Mouse (Mus musculus) forebrain, embryonic 16.5 days (tissue): Measurements from ENCODE around the gene Ylpm1. TPM values are rescaled to one million over a fixed set of nuclear protein-coding genes. Genes with fewer than 3 reads are reported as not detected.
A peak's percentile ranks its signal among the peaks of the same experiment; 100 is the strongest.

ENCODE experiments used
- ATAC-seq: fragments of 200-750 bp; cut with Nextera tagmentation; 2 replicates; pipeline ENCODE4 v1.8.0; 2017; ENCODE audit warnings: mild to moderate bottlenecking, moderate library complexity
- H3K27ac ChIP-seq: fragments of 300-500 bp; sonication (generic); 2 replicates; pipeline ENCODE4 v1.5.1; 2014; ENCODE audit warnings: low read length, control low read depth
- H3K27me3 ChIP-seq: fragments of 300-500 bp; sonication (generic); replicated peaks from 2 replicates; pipeline ENCODE4 v1.6.1; 2014; ENCODE audit warnings: low read length; ENCODE audit not compliant: control insufficient read depth, insufficient read depth
- H3K36me3 ChIP-seq: fragments of 300-500 bp; sonication (generic); 2 replicates; pipeline ENCODE4 v1.6.1; 2014; ENCODE audit not compliant: control insufficient read depth, insufficient read depth
- H3K4me1 ChIP-seq: fragments of 300-500 bp; sonication (generic); replicated peaks from 2 replicates; pipeline ENCODE4 v1.6.1; 2014; ENCODE audit warnings: low read length; ENCODE audit not compliant: control insufficient read depth, insufficient read depth
- H3K4me2 ChIP-seq: fragments of 300-500 bp; sonication (generic); 2 replicates; pipeline ENCODE4 v1.6.1; 2014; ENCODE audit warnings: mild to moderate bottlenecking, low read length, control low read depth
- H3K4me3 ChIP-seq: fragments of 300-500 bp; sonication (generic); replicated peaks from 2 replicates; pipeline ENCODE4 v1.5.1; 2014; ENCODE audit warnings: mild to moderate bottlenecking, low read length, control low read depth
- H3K9ac ChIP-seq: fragments of 300-500 bp; sonication (generic); replicated peaks from 2 replicates; pipeline ENCODE4 v1.6.1; 2014; ENCODE audit warnings: low read depth, low read length, control low read depth
- H3K9me3 ChIP-seq: fragments of 300-500 bp; sonication (generic); 2 replicates; pipeline ENCODE4 v1.6.1; 2016; ENCODE audit warnings: low read length; ENCODE audit not compliant: control insufficient read depth
- WGBS: fragments of 180-500 bp; shearing (Covaris S2); extraction: QIAGEN DNeasy Blood & Tissue Kit; methylation state at CpG from one replicate; pipeline ENCODE4 v1.1.7; 2014; 5-methylcytosine and 5-hydroxymethylcytosine counted together
- polyA plus RNA-seq: library from polyadenylated mRNA; unstranded; fragments of >200 nt; fragmentation: Nextera tagmentation; extraction: Ambion mirVana; gene quantifications from 2 replicates; pipeline ENCODE4 v1.2.1, GENCODE M21; 2015

The Ylpm1 gene
- polyA plus RNA-seq, 1 experiment from 2014 or later: 43.8 TPM

- ATAC-seq: no peak
- H3K9ac ChIP-seq: no peak overlapping the region
Observed at GRCm38 (mm10) chr12:85101521-85102106, 105.5 kb downstream of the Ylpm1 start.

GRCm38 (mm10) chr12:85103096-85103495 is 107.0 kb downstream of the Ylpm1 start:
- Histone ChIP-seq H3K36me3 (no peaks in the 10 kb centered on the region), H3K4me3 (no peak overlapping the region), H3K27me3 (no peaks in the 10 kb centered on the region), H3K4me1 (no peaks in the 10 kb centered on the region), H3K4me2 (no peak overlapping the region), H3K9ac (no peak overlapping the region), H3K9me3 (no peaks in the 10 kb centered on the region), H3K27ac (no peak overlapping the region)
- ATAC-seq: no peak
- WGBS: 86% methylated on average over 8 of the region's 8 CpGs

More at GRCm38 (mm10) chr12:85101521-85102106, 105.5 kb downstream of the Ylpm1 start:
- Histone ChIP-seq H3K36me3 (no peaks in the 10 kb centered on the region), H3K4me3 (no peak overlapping the region), H3K4me1 (no peaks in the 10 kb centered on the region), H3K4me2 (no peak overlapping the region), H3K27me3 (no peaks in the 10 kb centered on the region), H3K27ac (no peak overlapping the region), H3K9me3 (no peaks in the 10 kb centered on the region)
- WGBS: 82% methylated on average over 5 of the region's 5 CpGs

- no peaks in the 10 kb centered on the region for H3K9me3 ChIP-seq
- no peaks in the 10 kb centered on the region for H3K27me3 ChIP-seq
- H3K4me2 ChIP-seq: no peak overlapping the region
- H3K27ac ChIP-seq: no peak overlapping the region
- 84% methylated on average over 8 of the region's 8 CpGs for WGBS
- H3K4me1 ChIP-seq: peaks cover 3% of the 10 kb centered on the region
- no peak overlapping the region for H3K9ac ChIP-seq
- no peak for ATAC-seq
- H3K4me3 ChIP-seq: no peak overlapping the region
- no peaks in the 10 kb centered on the region for H3K36me3 ChIP-seq
Observed at GRCm38 (mm10) chr12:85104789-85105188, 108.7 kb downstream of the Ylpm1 start.

GRCm38 (mm10) chr12:85106292-85106691 is 110.2 kb downstream of the Ylpm1 start:
- WGBS: 8% methylated on average over 8 of the region's 8 CpGs
- Histone ChIP-seq H3K27me3 (no peaks in the 10 kb centered on the region), H3K4me3 (no peak overlapping the region), H3K9me3 (no peaks in the 10 kb centered on the region), H3K4me2 (no peak overlapping the region), H3K36me3 (no peaks in the 10 kb centered on the region), H3K4me1 (peaks cover 7% of the 10 kb centered on the region), H3K9ac (no peak overlapping the region), H3K27ac (no peak overlapping the region)
- ATAC-seq: no peak

- Histone ChIP-seq H3K36me3 (no peaks in the 10 kb centered on the region), H3K4me2 (no peak overlapping the region), H3K27ac (no peak overlapping the region), H3K27me3 (no peaks in the 10 kb centered on the region), H3K4me3 (no peak overlapping the region), H3K9ac (no peak overlapping the region), H3K9me3 (no peaks in the 10 kb centered on the region), H3K4me1 (peaks cover 27% of the 10 kb centered on the region)
- WGBS: 59% methylated on average over 3 of the region's 3 CpGs
- ATAC-seq: no peak
Observed at GRCm38 (mm10) chr12:85108643-85109042, 112.5 kb downstream of the Ylpm1 start.

GRCm38 (mm10) chr12:85109426-85109825 is 113.3 kb downstream of the Ylpm1 start:
- WGBS: 24% methylated on average over 4 of the region's 4 CpGs
- no peak for ATAC-seq
- peaks cover 27% of the 10 kb centered on the region for H3K4me1 ChIP-seq
- H3K4me2 ChIP-seq: no peak overlapping the region
- H3K9me3 ChIP-seq: no peaks in the 10 kb centered on the region
- no peak overlapping the region for H3K9ac ChIP-seq
- no peak overlapping the region for H3K4me3 ChIP-seq
- H3K27me3 ChIP-seq: no peaks in the 10 kb centered on the region
- H3K36me3 ChIP-seq: no peaks in the 10 kb centered on the region
- H3K27ac ChIP-seq: no peak overlapping the region

GRCm38 (mm10) chr12:85110011-85110697 is 114.0 kb downstream of the Ylpm1 start:
- no peaks in the 10 kb centered on the region for H3K36me3 ChIP-seq
- no peaks in the 10 kb centered on the region for H3K27me3 ChIP-seq
- H3K4me3 ChIP-seq: peak overlapping the region; percentile 76
- peak; percentile 13; the same call in 1 of the 2 replicates for ATAC-seq
- peak overlapping the region; percentile 72 for H3K4me2 ChIP-seq
- H3K27ac ChIP-seq: peak overlapping the region; percentile 66
- H3K4me1 ChIP-seq: peaks cover 27% of the 10 kb centered on the region
- peak overlapping the region; percentile 90 for H3K9ac ChIP-seq
- WGBS: 12% methylated on average over 18 of the region's 18 CpGs
- no peaks in the 10 kb centered on the region for H3K9me3 ChIP-seq

GRCm38 (mm10) chr12:85110698-85111592 is 114.8 kb downstream of the Ylpm1 start, which contains the start of the genes Prox2 and Dlst:
TSS of gene Prox2 (minus strand) at chr12:85110759.
TSS of gene Dlst (plus strand) at chr12:85110833.
- WGBS: under 1% methylated on average over 82 of the region's 83 CpGs

More at GRCm38 (mm10) chr12:85110698-85111592, 114.8 kb downstream of the Ylpm1 start, which contains the start of the genes Prox2 and Dlst:
- ATAC-seq: peak; percentile 99
- Histone ChIP-seq H3K4me3 (peak within 1 kb of the TSS; percentile 76), H3K4me1 (peaks cover 27% of the 10 kb centered on the region), H3K4me2 (peak within 1 kb of the TSS; percentile 78), H3K27me3 (no peaks in the 10 kb centered on the region), H3K9ac (peak within 1 kb of the TSS; percentile 90), H3K36me3 (no peaks in the 10 kb centered on the region), H3K9me3 (no peaks in the 10 kb centered on the region), H3K27ac (peak within 1 kb of the TSS; percentile 66)
